Mouse (Mus musculus): ENCODE data around the gene Tax1bp3. TPM values are rescaled to one million over a fixed set of nuclear protein-coding genes. Genes with fewer than 3 reads are reported as not detected.

Gene Tax1bp3
- 198 and 205 TPM in 2 replicates for polyA plus RNA-seq (2016; fragmentation: Nextera tagmentation; extraction: Ambion mirVana)

DNA sequence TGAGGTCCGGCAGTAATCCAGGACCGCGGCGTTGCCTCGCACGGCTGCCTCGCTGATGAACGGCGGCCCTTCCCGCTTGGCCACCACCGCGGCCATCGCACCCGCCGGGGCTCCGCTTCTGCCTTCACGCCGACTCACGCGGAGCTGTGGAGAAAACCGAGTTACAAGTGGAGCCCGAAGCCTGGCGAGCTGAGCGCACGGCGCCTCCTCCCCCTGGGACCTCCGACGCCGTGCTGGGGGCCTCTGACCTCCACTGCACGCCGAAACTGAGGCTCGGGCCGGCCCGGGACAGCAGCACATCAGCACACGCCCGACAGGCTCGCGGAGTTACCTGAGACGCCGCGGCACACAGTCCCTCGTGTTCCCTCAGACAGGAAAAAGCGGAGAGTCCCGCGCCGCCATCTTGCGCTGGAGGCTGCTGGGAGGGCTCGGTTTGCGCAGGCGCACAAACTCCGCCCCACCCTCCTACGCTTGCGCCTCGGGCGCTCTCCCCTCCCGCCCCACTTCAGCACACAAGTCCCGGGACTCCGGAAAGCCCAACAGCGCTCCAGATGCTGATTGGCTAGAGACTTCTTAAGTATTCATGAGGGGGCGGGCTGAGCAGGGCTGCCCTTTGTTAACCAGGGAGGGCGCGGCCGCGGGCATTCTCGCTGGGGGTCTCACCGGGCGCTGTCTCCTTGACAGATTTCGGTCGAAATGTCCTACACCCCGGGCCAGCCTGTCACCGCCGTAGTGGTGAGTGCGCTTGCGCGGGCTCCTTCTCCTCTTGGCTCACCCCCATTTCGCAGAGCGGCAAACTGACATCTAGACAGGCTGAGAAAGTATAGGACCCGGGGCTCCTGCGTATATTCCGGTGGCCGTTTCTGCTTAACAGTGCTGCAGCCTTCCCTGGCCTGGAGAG is at the start of gene Tax1bp3, which contains the start of gene Emc6:
Tax1bp3 (plus strand) TSS at position 476 of the 901 bp plus-strand sequence.
Emc6 (minus strand) TSS at position 430 of the 901 bp plus-strand sequence.
- Histone ChIP-seq H3K9ac (peak within 1 kb of the TSS; percentile 86), H3K36me3 (peaks cover 13% of the 10 kb centered on the region), H3K4me3 (peak within 1 kb of the TSS; percentile 93), H3K4me1 (peaks cover 25% of the 10 kb centered on the region), H3K27ac (peak within 1 kb of the TSS; percentile 79), H3K4me2 (replicated peaks) (peak within 1 kb of the TSS; percentile 73), H3K9me3 (no peaks in the 10 kb centered on the region), H3K27me3 (replicated peaks) (no peaks in the 10 kb centered on the region)
- peak; percentile 98 for ATAC-seq (ENCODE audit: low FRiP score, low read depth)
- WGBS: under 1% methylated on average over 81 of the region's 81 CpGs

DNA sequence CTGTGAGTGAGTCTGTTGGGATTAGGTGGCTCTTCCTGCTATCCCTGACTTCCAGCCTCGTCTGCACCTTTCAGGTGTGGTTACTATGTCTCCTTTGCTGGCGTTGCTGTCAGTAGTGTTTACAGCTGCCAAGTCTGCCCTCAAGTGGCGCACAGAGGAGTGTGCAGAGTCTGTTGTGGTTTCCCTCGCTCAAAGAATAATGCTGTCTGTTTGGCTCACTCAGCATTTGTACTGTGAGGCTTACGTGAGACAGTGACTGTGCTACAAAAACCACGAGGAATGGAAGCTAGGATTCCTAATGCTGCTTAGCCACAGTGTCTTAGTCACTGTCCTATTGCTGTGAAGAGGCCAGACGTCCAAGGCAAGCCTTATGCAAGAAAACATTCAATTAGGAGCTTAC is 45.9 kb upstream of the Tax1bp3 start:
- Histone ChIP-seq H3K4me2 (replicated peaks) (no peak overlapping the region), H3K36me3 (peaks cover 28% of the 10 kb centered on the region)
- WGBS: 86% methylated on average over 7 of the region's 7 CpGs

DNA sequence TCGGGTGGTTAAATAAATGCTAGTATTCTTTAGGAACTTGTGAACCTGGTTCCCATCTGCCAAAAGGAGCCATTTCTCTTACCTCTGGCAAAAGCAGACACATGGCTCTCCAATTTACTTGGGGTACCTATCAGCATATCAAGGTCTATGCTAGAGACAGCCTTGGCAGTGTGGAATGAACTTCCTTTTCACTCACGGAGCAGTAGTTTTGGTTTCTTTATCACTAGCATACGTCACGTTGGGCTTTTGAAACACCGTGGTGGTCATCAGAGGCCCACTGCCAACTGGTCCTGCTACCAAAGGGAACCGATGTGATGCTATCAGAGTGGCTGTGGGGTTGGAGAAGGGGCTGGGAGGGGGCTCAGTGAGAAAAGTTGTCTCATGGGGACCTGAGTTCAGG is 43.9 kb upstream of the Tax1bp3 start:
- no peak for ATAC-seq (ENCODE audit: low FRiP score, low read depth)
- H3K9ac ChIP-seq: no peak overlapping the region
- H3K4me1 ChIP-seq: peaks cover 27% of the 10 kb centered on the region
- WGBS: 98% methylated on average over 6 of the region's 6 CpGs
- H3K9me3 ChIP-seq: no peaks in the 10 kb centered on the region
- peaks cover 24% of the 10 kb centered on the region for H3K36me3 ChIP-seq
- no peak overlapping the region for H3K4me3 ChIP-seq
- H3K27me3 ChIP-seq (replicated peaks): no peaks in the 10 kb centered on the region
- no peak overlapping the region for H3K4me2 ChIP-seq (replicated peaks)
- H3K27ac ChIP-seq: no peak overlapping the region

More for the DNA sequence above, 45.9 kb upstream of the Tax1bp3 start:
- Histone ChIP-seq H3K27ac (no peak overlapping the region), H3K9me3 (no peaks in the 10 kb centered on the region), H3K4me1 (peaks cover 10% of the 10 kb centered on the region), H3K9ac (no peak overlapping the region), H3K27me3 (replicated peaks) (no peaks in the 10 kb centered on the region), H3K4me3 (no peak overlapping the region)
- no peak for ATAC-seq (ENCODE audit: low FRiP score, low read depth)

- H3K27ac ChIP-seq: no peak overlapping the region
- no peak overlapping the region for H3K9ac ChIP-seq
- 91% methylated on average over 5 of the region's 5 CpGs for WGBS
- no peaks in the 10 kb centered on the region for H3K9me3 ChIP-seq
- peaks cover 27% of the 10 kb centered on the region for H3K4me1 ChIP-seq
- no peaks in the 10 kb centered on the region for H3K27me3 ChIP-seq (replicated peaks)
- peak overlapping the region; percentile 30 for H3K4me2 ChIP-seq (replicated peaks)
- H3K4me3 ChIP-seq: no peak overlapping the region
- ATAC-seq (ENCODE audit: low FRiP score, low read depth): no peak
- peaks cover 24% of the 10 kb centered on the region for H3K36me3 ChIP-seq
Observed at GRCm38 (mm10) chr11:73134222-73134621, 42.7 kb upstream of the Tax1bp3 start.

GRCm38 (mm10) chr11:73136587-73136986 is 40.3 kb upstream of the Tax1bp3 start:
- peaks cover 27% of the 10 kb centered on the region for H3K4me1 ChIP-seq
- H3K4me3 ChIP-seq: peak overlapping the region; percentile 82; the same call in 1 of the 2 replicates
- H3K27ac ChIP-seq: no peak overlapping the region
- H3K4me2 ChIP-seq (replicated peaks): peak overlapping the region; percentile 85
- no peak for ATAC-seq (ENCODE audit: low FRiP score, low read depth)
- H3K9ac ChIP-seq: 0 out of 2 replicates have a peak overlapping the region, but pooled peaks have one; percentile 10
- no peaks in the 10 kb centered on the region for H3K9me3 ChIP-seq
- WGBS: 63% methylated on average over 6 of the region's 6 CpGs
- peaks cover 24% of the 10 kb centered on the region for H3K36me3 ChIP-seq
- H3K27me3 ChIP-seq (replicated peaks): no peaks in the 10 kb centered on the region

DNA sequence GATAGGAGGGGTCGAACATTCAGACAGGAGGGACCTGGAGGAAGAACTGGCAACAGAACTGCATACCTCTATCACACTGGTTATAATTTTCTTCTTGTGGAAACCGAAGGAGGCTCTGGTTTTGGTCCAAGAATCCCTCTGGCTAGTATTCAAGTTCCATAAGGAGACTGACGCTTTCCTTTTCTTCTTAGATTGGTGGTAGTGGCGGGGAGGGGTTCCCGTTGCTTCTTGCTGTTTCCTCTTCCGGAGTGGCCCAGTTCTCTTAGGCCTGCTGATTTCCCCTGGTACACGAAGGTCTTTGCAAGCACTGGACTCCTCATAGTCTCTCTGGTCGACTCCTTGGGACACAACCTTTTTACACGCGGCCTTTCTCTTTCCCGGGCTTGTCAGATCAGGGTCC is 39.8 kb upstream of the Tax1bp3 start:
- WGBS: 44% methylated on average over 11 of the region's 11 CpGs

GRCm38 (mm10) chr11:73137591-73138501 is 39.0 kb upstream of the Tax1bp3 start, which contains the start of gene Haspin:
Gene Haspin (minus strand): TSS chr11:73138294.
- H3K9me3 ChIP-seq: no peaks in the 10 kb centered on the region
- ATAC-seq (ENCODE audit: low FRiP score, low read depth): peak; percentile 91
- no peak within 1 kb of the TSS for H3K27ac ChIP-seq
- H3K9ac ChIP-seq: peak within 1 kb of the TSS; percentile 78
- H3K4me2 ChIP-seq (replicated peaks): peak within 1 kb of the TSS; percentile 85
- WGBS: under 1% methylated on average over 84 of the region's 84 CpGs
- no peaks in the 10 kb centered on the region for H3K27me3 ChIP-seq (replicated peaks)
- H3K36me3 ChIP-seq: peaks cover 16% of the 10 kb centered on the region
- H3K4me1 ChIP-seq: peaks cover 27% of the 10 kb centered on the region
- peak within 1 kb of the TSS; percentile 82 for H3K4me3 ChIP-seq

More for the DNA sequence above, 39.8 kb upstream of the Tax1bp3 start:
- ATAC-seq (ENCODE audit: low FRiP score, low read depth): no peak
- Histone ChIP-seq H3K4me1 (peaks cover 27% of the 10 kb centered on the region), H3K9me3 (no peaks in the 10 kb centered on the region), H3K27me3 (replicated peaks) (no peaks in the 10 kb centered on the region), H3K9ac (peak overlapping the region; percentile 78), H3K4me2 (replicated peaks) (peak overlapping the region; percentile 85), H3K4me3 (peak overlapping the region; percentile 82), H3K36me3 (peaks cover 24% of the 10 kb centered on the region), H3K27ac (no peak overlapping the region)

GRCm38 (mm10) chr11:73144261-73144681 is 32.6 kb upstream of the Tax1bp3 start:
- no peaks in the 10 kb centered on the region for H3K4me1 ChIP-seq
- H3K27me3 ChIP-seq (replicated peaks): no peaks in the 10 kb centered on the region
- H3K36me3 ChIP-seq: no peaks in the 10 kb centered on the region
- H3K4me2 ChIP-seq (replicated peaks): no peak overlapping the region
- no peaks in the 10 kb centered on the region for H3K9me3 ChIP-seq
- ATAC-seq (ENCODE audit: low FRiP score, low read depth): no peak
- no peak overlapping the region for H3K4me3 ChIP-seq
- 86% methylated on average over 1 of the region's 1 CpGs for WGBS
- H3K27ac ChIP-seq: no peak overlapping the region
- H3K9ac ChIP-seq: no peak overlapping the region

DNA sequence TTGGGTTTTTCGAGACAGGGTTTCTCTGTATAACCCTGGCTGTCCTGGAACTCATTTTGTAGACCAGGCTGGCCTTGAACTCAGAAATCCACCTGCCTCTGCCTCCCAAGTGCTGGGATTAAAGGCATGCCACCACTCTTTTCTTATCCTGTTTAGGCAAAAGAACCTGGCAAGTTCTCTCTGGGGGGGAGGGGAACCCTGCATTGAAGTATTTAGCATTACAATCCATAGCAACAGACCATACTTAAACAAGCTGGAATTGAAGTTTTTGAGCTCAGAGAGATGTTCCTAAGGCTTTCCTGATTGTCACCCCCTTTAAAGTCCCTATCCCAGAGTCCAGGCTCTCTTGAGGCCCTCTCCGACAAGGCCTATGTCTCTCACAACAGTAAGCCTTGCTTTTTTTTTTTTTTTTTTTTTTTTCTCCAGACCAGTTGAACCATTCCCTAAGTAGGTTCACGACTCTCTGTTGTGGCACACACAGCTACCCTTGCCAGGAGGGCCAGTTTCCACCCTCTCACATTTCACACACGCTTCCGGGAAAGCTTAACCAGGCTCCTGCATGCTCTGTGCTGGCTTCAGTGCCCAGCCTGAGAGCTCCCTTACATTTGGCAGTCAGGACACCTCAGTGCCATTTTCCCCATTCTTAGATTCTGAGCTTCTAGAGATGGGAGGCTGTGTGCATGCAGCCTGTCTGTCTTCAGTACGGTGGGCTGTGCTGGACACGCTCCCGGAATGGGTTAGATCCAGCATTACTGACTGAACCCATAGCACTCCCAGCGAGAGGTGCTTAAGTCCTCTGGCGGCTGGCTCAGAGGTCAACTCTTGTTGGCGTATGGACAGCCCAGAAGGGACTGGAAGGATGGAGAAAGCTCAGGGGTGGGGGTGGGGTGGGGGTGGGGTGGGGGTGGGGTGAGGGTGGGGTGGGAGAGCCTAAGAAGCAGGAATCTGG is 30.6 kb upstream of the Tax1bp3 start:
- WGBS: 71% methylated on average over 11 of the region's 11 CpGs
- no peak overlapping the region for H3K27ac ChIP-seq
- no peak for ATAC-seq (ENCODE audit: low FRiP score, low read depth)
- H3K9ac ChIP-seq: no peak overlapping the region
- H3K4me1 ChIP-seq: no peaks in the 10 kb centered on the region
- H3K4me2 ChIP-seq (replicated peaks): no peak overlapping the region
- no peaks in the 10 kb centered on the region for H3K27me3 ChIP-seq (replicated peaks)
- no peaks in the 10 kb centered on the region for H3K9me3 ChIP-seq
- H3K36me3 ChIP-seq: no peaks in the 10 kb centered on the region
- no peak overlapping the region for H3K4me3 ChIP-seq

DNA sequence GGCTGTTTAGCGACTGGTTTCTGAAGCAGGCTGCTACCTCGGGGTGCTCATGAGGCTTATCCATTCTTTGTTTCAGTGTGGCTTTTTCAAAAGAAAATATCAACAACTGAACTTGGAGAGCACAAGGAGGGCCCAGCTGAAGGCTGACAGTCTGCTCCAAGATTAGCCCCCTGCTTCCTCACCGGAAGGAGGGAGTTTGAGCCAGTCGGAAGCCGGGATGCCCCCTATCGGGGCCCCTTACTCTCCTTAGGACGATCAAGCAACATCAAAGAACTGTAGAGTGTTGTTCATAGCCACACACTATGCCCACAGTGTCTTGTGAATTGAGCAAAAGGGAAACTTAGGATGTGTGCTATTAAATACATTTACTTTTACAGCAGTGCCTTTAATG is 29.9 kb upstream of the Tax1bp3 start:
- Histone ChIP-seq H3K9me3 (no peaks in the 10 kb centered on the region), H3K4me3 (no peak overlapping the region)
- no peak for ATAC-seq (ENCODE audit: low FRiP score, low read depth)

GRCm38 (mm10) chr11:73148209-73148608 is 28.7 kb upstream of the Tax1bp3 start:
- Histone ChIP-seq H3K4me3 (no peak overlapping the region), H3K9ac (no peak overlapping the region), H3K4me1 (no peaks in the 10 kb centered on the region), H3K4me2 (replicated peaks) (no peak overlapping the region), H3K36me3 (no peaks in the 10 kb centered on the region), H3K9me3 (no peaks in the 10 kb centered on the region), H3K27ac (no peak overlapping the region), H3K27me3 (replicated peaks) (no peaks in the 10 kb centered on the region)
- ATAC-seq (ENCODE audit: low FRiP score, low read depth): no peak
- WGBS: 79% methylated on average over 9 of the region's 9 CpGs

More for the DNA sequence above, 29.9 kb upstream of the Tax1bp3 start:
- Histone ChIP-seq H3K27me3 (replicated peaks) (no peaks in the 10 kb centered on the region), H3K27ac (no peak overlapping the region), H3K4me1 (no peaks in the 10 kb centered on the region), H3K36me3 (no peaks in the 10 kb centered on the region), H3K9ac (no peak overlapping the region), H3K4me2 (replicated peaks) (no peak overlapping the region)
- WGBS: 66% methylated on average over 7 of the region's 7 CpGs
